Mouse (Mus musculus): Measurements from ENCODE around the gene Ift88.

- TF ChIP-seq POLR2A (IDR thresholded peaks at IDR 0.05; ENCODE audit: low read depth, low read length): no peak
- no peak for TF ChIP-seq CTCF (IDR thresholded peaks at IDR 0.05; ENCODE audit: borderline replicate concordance, insufficient read depth, low read length)
Observed at GRCm38 (mm10) chr14:57547062-57547461, 123.2 kb downstream of the Ift88 start.

All from embryonic fibroblast, embryonic 13.5 days (primary cell).